Mouse (Mus musculus) monocyte, adult 2 months (primary cell): ENCODE results near the gene Gm9803.
A peak's percentile ranks its signal among the peaks of the same experiment; 100 is the strongest.
"Not testable (repeated sequence)": the region's sequence is repeated elsewhere in the genome, so short reads cannot be mapped to it uniquely, and the experiment has no call there.

ENCODE experiments used
- DNase-seq, 2 experiments: peaks; one replicate each; pipeline ENCODE4 v3.0.0; 2022; ENCODE audit warnings: low spot score in 2 of 2, low read depth in 1 of 2

Gm9803 gene

GRCm38 (mm10) chr10:43523931-43524330, at the start of gene Gm9803:
Gm9803 (plus strand) TSS chr10:43524084.
- not testable (repeated sequence) for DNase-seq

- DNase-seq = no peak
These were observed 48.5 kb upstream of the Gm9803 start for GRCm38 (mm10) chr10:43475376-43475775.

- DNase-seq = no peak
These were observed 46.4 kb upstream of the Gm9803 start for GRCm38 (mm10) chr10:43477459-43477858.

GRCm38 (mm10) chr10:43477865-43478681, 45.8 kb upstream of the Gm9803 start:
- DNase-seq = no peak

DNA sequence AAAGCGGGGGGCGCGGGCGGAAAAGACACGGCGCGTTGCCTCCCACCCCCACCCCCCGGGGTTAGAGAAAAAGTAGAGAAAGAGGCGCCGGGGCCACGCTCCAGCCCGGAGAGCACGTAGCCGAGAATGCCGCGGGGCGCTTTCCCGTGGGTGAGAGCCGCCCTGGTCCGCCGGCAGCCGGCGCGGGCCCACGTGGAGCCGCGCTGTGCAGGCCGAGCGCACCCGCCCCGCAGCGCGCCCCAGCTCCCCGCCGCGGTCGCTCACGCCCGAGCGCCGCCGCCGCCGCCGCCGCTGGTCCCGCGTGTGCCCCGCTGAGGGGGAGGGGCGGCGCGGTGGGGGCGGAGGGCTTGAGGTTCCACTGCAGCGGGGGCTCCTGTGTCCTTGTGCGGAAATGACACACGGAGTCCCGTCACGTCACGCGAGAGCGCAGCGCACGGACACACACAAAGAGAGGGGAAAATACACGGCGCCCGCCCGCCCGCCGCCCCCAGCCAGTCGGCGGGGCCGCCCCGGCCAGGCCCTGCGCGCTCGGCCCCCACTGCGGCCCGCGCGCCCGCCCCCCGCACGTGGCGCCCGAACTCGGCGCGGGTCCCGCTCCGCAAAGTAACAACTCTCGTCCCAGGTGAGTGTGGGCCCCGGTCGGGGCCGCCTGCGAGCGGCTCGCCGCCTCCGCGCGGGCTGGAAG, 45.0 kb upstream of the Gm9803 start, which contains the start of gene Bend3:
Gene Bend3, plus strand, starts transcription at position 81 of the 685 bp plus-strand sequence.
- DNase-seq = peak in 1 of 2 experiments; percentile 9

DNA sequence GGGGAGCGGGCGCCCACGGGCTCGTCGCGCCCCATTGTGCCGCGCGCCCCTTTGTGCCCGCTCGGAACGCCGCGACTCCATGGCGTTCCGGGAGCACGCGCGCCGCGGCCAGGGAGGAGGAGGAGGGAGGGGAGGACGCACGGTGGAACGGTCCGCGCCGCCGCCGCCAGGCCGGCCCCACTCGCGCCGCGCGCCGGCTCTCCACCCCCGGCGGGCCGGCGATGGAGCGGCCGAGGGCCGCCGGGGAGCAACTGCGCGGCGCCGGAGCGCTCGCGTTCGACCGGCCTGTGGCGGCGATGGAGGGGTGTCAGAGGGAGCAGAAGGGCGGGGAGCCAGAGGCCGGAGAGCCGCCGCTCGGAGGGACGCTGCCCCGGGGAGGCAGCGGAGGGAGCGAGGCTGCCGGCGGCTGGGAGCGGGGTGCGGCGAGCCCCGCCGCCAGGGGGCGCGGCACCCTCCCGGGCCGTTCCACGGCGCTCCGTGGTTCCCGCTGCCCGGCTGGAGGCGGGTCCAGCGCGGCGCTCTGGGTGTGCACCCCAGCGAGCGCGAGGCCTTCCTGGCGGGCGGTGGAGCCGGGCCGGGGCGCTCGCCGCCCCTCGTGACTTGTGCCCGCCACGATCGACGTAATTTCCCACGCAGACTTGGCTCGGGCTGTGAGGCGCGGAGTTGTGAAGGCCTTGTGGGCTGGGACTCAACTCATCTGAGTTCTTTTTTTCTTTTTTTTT, 44.3 kb upstream of the Gm9803 start:
- peak; percentile 58 to 76 for DNase-seq

DNA sequence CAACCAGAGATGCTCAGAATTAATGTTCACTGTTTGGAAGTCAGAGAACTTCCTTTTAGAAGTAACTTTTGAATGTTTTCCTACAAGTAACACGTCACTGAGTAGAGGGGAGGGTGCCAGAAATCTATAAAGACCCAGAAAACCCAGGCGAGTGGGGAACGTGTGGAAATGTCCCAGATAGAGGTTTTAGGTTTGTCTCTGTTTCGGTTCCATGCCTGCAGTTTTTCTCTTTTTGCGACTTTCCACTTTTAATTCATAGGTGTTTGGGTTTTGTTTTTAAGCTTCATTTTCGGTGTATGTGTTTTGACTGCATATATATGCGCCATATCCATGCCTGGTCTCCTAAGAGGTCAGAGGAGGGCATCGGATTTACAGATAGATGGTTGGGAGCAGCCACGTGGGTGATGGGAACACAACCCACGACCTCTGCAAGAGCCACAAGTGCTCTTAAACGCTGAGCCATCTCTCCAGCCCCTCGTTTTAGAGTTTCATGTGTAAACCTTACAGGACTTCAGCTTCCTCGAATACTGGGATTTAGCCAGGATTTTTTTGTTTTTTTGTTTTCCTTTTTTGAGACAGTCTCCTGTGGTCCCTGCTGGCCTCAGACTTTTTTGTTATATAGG, 43.5 kb upstream of the Gm9803 start:
- DNase-seq = no peak

GRCm38 (mm10) chr10:43481179-43481578, 42.7 kb upstream of the Gm9803 start:
- no peak for DNase-seq

- no peak for DNase-seq
These were observed 41.9 kb upstream of the Gm9803 start for GRCm38 (mm10) chr10:43482021-43482420.

DNA sequence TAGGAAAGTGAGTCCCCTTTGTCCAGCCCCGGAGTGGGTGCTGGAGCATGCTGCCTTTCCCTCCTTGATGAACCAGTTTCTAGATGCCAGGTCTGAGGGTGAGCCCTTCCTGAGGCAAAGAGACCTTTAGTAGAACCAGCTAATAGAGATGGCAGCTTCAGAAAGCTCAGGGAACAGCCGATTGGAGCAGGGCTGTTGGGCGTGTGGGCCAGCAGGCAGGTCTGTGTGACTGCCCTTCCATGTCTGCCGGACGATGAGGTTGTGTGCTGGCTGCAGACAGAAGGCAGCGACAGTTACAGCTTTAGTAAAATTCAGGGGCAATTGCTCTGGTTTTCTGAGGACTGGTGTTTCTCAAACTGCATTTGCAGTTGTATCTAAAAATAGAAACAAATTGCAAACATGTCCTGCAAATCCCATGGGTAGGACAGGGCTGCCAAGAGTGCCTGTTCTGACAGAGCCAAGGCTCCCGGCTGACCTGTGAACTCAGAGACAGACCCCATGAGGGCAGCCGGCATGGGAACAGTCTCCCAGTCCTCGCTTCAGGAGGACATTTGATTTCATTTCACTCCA, 40.4 kb upstream of the Gm9803 start:
- DNase-seq = no peak

- DNase-seq = no peak
These were observed 38.1 kb upstream of the Gm9803 start for GRCm38 (mm10) chr10:43485751-43486268.

DNA sequence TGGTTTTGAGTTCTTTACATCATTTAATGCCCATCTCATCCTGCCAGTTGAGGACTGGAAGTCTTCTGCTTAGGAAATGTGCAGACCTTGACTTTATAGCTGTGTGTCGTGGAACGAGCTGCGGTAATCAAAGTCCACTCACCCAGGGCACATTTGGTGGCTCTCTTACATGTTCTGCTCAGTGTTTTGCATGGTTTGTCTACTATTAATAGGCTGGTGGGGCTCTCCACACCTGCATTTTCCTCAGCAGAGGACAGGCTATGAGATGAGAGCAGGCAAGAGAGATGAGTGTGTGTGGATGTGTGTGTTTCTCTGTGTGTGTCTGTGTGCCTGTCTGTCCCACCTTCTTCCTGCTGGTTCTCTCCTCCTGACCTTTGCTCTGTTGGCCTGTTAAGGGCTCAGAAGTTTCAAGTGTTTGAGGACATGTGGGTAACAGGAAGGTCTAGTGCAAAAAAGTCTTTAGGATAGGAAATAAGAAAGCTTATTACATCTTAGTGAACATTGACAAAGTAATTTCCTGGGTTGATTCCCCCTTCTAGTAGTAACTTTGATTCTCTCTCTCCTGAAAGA, 36.4 kb upstream of the Gm9803 start:
- DNase-seq = no peak

- no peak for DNase-seq
These were observed 35.6 kb upstream of the Gm9803 start for GRCm38 (mm10) chr10:43488258-43488657.

GRCm38 (mm10) chr10:43489139-43489538, 34.7 kb upstream of the Gm9803 start:
- DNase-seq = no peak

- no peak for DNase-seq
These were observed 34.3 kb upstream of the Gm9803 start for GRCm38 (mm10) chr10:43489550-43489949.

DNA sequence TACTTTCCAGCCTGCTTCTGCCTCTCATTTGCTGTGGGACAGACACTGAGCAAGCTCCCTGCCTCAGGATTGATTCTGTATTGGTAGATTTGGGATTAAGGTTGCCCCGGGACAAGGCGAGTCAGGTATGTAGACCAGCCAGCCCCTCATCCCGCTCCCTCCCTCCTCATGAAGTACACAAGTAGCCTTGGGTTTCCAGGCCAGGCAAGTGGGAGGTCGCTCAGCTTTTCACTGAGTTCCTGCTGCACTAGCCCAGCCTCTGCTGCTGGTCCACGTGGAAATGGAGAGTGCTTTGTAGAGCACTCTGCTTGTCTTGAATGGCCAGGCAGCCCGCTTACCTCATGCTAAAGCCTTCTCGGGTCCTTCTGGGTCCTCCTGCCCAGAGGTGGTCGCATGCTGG, 33.9 kb upstream of the Gm9803 start:
- no peak for DNase-seq

DNA sequence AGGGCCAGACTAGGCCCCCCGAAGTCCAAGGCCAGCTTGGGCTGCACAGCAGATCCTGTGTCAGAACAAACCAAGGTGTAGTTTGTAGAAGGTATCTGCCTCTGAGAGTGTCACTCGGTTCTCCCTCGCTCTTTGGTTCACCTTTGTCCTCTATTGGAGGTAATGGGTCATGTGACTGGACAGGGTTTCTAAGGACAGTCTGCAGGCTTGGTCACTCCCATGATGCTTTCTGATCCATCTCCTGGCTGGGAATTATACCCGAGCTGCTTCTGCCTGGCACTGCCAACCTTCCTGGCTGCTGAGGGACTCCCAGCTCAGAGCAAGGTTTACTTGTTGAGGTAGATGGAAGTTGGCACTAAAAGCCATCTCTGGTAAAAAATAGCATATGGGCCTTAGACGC, 33.0 kb upstream of the Gm9803 start:
- DNase-seq = no peak

DNA sequence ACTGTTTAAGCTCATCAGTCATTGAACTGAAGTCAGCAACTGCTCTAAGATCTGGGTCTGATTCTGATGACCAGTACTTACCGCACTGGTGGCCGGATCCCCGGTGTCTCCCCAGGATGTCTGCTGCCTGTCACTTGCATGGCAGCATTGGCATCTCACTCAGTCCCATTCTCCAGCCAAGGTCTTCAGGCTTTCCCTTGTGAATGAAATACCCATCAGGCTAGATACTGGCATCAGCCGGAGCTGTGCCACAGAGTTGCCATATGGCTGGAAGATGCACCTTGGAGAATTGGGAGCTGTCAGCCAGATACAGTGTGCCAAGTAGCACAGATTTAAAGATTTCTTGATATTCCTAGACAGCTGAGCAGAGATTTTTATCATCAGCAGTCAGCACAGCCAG, 21.3 kb upstream of the Gm9803 start:
- DNase-seq = no peak

DNA sequence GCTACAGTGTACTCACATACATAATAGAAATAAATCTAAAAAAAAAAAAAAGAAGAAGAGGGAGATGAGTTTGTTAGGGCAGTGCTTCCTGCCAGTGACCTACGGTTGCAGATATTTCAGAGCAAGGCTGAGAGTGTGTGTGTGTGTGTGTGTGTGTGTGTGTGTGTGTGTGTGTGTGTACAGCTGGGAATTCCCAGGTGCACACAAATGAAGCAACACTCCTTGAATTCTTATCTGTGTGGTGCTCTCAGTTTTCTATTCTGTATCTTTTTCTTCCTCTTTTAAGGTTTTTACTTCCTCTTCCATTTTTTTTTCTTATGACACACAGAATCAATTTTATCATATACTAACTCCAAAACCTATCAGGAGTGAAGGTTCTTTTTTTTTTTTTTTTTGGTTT, 19.6 kb upstream of the Gm9803 start:
- no peak for DNase-seq

GRCm38 (mm10) chr10:43507051-43507450, 16.8 kb upstream of the Gm9803 start:
- no peak for DNase-seq
